Mouse (Mus musculus) bone marrow, adult 2 months (tissue): ENCODE data around the gene Zfp451. TPM values are rescaled to one million over a fixed set of nuclear protein-coding genes. Genes with fewer than 3 reads are reported as not detected.
"Not testable (repeated sequence)": the region's sequence is repeated elsewhere in the genome, so short reads cannot be mapped to it uniquely, and the experiment has no call there.

Experiments used
- H3K27ac ChIP-seq: fragments of 200-500 bp; 2 replicates; pipeline ENCODE4 v1.5.1; 2012; ENCODE audit warnings: low read depth, mild to moderate bottlenecking, control low read depth, inconsistent platforms, low read length; ENCODE audit not compliant: control insufficient read depth, poor library complexity, insufficient read depth
- H3K4me1 ChIP-seq: fragments of 200-500 bp; 2 replicates; pipeline ENCODE4 v1.6.1; 2011; ENCODE audit warnings: low read length; ENCODE audit not compliant: control insufficient read depth, insufficient read depth
- H3K4me3 ChIP-seq: fragments of 200-500 bp; replicated peaks from 2 replicates; pipeline ENCODE3; 2011; ENCODE audit warnings: mild to moderate bottlenecking, low read depth, low read length, control low read depth; ENCODE audit not compliant: control insufficient read depth
- CTCF ChIP-seq: fragments of 200-500 bp; IDR thresholded peaks from 2 replicates; pipeline ENCODE4 v1.5.1; 2011; ENCODE audit warnings: low read length, control low read depth; ENCODE audit not compliant: control insufficient read depth, insufficient read depth
- POLR2A ChIP-seq: fragments of 200-500 bp; IDR thresholded peaks from 2 replicates; pipeline ENCODE4 v1.6.1; 2011; ENCODE audit warnings: low read depth, mild to moderate bottlenecking, control low read depth, low read length, borderline replicate concordance; ENCODE audit not compliant: control insufficient read depth
- WGBS: fragments of 180-500 bp; shearing (Covaris S2); methylation state at CpG from one replicate; pipeline ENCODE4 v1.1.7; 2018; 5-methylcytosine and 5-hydroxymethylcytosine counted together
- polyA plus RNA-seq: library from polyadenylated mRNA; stranded (reverse); fragments of >200 nt; gene quantifications from 2 replicates; pipeline ENCODE4 v1.2.4, GENCODE M21; 2011; ENCODE audit warnings: low replicate concordance; ENCODE audit not compliant: missing spikeins, insufficient read depth, insufficient read length

Zfp451 gene
- polyA plus RNA-seq, 1 experiment, result 10.7 TPM

DNA sequence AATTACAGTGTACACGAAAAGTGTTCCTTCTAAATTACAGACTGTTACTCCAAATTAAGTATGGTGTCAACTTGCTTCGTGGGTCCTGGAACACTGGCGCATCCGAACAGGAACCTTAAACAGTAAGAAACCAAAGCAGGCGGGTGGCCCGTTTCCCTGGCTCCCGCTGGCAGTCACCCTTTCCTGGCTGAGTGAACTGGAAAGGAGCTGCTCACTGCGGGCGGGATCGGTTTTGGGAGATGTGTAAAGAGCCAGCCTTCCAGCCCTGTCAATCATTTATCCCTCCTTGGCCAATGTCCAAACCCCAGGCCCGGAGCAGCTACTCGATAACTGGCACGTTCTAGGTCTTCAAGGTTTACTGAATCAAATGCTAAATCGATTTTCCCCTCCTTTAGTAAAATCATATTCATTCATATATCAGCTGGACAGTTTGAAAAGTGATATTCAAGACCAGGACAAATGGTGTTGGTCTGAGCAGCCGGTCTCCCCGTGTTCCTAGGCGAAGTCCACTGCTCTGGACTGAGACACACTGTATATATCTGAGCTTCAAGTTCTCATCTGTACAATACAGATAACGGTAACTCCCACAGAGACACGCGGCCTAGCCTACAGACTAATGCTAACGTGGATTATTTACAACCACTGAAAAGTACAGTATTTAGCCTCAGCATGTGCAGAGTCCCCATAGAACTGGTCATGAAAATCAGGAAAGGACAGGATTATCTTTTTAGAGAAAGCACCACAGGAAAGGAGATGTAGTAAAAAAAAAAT is 59.2 kb downstream of the Zfp451 start:
- H3K4me3 ChIP-seq, result no peak overlapping the region
- 71% methylated on average over 21 of the region's 21 CpGs for WGBS

DNA sequence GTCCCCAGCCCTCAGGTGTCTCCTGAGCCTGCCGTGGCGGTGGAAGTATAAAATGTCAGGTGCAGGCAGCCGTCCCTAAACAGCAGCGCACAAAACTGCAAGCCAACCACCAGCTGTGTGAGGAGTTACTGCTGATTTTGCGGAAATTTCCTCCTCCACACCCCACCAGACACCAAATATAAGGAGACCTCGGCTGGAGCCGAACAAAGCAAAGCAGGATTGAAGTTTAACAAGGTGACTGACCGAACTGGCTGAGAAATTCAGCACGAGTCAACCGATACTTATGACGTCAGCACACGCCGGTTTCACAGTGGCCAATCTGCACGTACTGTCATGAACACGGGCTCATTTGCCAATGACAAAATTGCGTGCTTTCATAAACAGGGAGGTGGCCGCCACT is 60.3 kb downstream of the Zfp451 start:
- Histone ChIP-seq H3K4me1 (peaks cover 2% of the 10 kb centered on the region; the same call in 1 of the 2 replicates), H3K4me3 (no peak overlapping the region), H3K27ac (no peak overlapping the region)
- 93% methylated on average over 17 of the region's 17 CpGs for WGBS
- TF ChIP-seq CTCF (no peak), POLR2A (no peak)

More for the DNA sequence above, 59.2 kb downstream of the Zfp451 start:
- peak overlapping the region; percentile 50 for H3K27ac ChIP-seq
- no peak for TF ChIP-seq CTCF
- no peak for TF ChIP-seq POLR2A
- H3K4me1 ChIP-seq, result peaks cover 2% of the 10 kb centered on the region; the same call in 1 of the 2 replicates

DNA sequence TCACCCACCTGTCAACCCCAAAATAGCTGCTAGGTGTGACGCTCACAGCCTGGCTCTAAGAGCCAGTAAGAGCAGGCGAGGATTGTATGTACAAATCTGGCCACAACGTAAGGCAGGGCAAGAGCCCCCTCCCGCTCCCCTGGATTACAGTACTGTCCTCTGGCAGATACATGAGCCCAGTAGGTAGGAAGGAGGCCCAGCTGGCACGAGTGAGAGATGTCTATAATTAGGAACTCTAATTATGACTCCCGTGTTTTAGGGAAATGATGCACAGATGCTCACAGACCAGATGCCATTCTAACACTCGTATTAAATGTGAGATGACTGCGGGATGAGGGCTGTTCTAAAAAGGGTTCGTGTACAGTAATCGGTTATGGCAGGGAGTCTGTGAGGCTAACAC is 63.1 kb downstream of the Zfp451 start:
- no peaks in the 10 kb centered on the region; the same call in 1 of the 2 replicates for H3K4me1 ChIP-seq
- no peak for TF ChIP-seq POLR2A
- TF ChIP-seq CTCF, result no peak
- H3K27ac ChIP-seq, result no peak overlapping the region
- 83% methylated on average over 10 of the region's 10 CpGs for WGBS
- H3K4me3 ChIP-seq, result no peak overlapping the region

DNA sequence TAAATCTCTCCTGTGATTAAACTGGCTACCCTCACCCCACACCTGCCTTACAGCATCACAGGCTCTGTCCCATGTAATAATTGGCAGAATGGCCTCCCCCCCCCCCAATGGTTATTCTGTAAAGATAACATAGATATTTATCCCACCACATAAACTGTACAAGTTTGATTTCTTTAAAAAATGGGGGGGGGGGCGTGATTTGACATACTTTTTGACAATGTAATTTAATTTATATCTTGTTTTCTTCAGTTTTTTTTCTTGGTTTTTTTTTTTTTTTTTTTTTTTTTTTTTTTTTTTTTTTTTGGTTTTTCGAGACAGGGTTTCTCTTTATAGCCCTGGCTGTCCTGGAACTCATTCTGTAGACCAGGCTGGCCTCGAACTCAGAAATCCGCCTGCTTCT is 64.7 kb downstream of the Zfp451 start:
- not testable (repeated sequence) for H3K4me1 ChIP-seq, H3K4me3 ChIP-seq, H3K27ac ChIP-seq
- 84% methylated on average over 4 of the region's 4 CpGs for WGBS

DNA sequence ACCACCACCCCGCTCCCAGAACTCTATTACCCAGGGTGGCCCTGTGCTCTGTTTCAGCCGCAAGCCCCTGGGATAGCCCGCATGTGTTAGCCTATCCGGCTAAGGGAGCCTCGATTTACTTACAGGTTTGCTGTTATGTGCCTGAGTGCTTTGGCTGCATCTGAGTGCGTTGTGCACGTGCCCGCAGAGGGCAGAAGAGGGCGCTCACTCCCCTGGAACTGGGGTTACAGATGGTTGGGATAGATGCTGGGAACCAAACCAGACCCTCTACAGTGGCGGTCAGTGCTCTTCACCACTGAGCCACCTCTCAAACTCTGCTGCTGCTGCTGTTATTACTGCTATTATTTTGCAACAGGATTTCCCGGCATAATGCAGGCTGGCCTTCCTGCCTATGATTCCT is 65.3 kb downstream of the Zfp451 start:
- H3K27ac ChIP-seq, result no peak overlapping the region
- TF ChIP-seq CTCF, result no peak
- no peak for TF ChIP-seq POLR2A
- no peak overlapping the region for H3K4me3 ChIP-seq
- WGBS, result 93% methylated on average over 11 of the region's 11 CpGs
- H3K4me1 ChIP-seq, result no peaks in the 10 kb centered on the region; the same call in 1 of the 2 replicates

DNA sequence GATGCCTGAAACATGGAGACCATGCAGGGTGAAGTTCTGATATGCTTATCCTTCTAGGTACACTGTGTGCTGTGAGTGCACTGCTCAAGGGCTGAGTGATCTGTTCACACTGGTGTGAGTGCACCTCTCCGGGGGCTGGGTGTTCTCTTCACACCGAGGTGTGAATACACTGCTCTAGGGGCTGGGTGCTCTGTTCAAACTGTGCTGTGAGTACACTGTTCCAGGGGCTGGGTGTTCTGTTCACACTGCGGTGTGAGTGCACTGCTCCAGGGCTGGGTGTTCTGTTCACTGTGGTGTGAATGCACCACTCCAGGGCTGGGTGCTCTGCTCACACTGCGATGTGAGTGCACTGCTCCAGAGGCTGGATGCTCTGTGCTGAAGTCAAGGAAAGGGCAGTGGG is 68.5 kb downstream of the Zfp451 start:
- H3K4me3 ChIP-seq, result no peak overlapping the region
- WGBS, result 89% methylated on average over 4 of the region's 4 CpGs
- no peak for TF ChIP-seq POLR2A
- TF ChIP-seq CTCF, result no peak

DNA sequence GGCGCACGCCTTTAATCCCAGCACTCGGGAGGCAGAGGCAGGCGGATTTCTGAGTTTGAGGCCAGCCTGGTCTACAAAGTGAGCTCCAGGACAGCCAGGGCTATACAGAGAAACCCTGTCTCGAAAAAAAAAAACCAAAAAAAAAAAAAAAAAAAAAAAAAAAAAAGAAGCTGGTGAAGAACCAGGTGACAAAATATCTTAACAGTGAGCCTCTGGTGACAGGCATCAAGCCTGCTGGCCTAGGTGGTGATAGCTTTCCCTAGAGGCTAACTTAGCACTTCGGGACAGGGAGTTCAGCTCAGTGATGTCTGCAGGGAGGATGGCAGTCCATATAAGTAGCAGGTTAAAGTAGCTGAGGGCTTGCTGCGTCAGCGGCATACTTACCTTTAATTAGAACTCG is 69.6 kb downstream of the Zfp451 start:
- not testable (repeated sequence) for H3K4me3 ChIP-seq, H3K27ac ChIP-seq, H3K4me1 ChIP-seq
- whole genome bisulfite sequencing, result 86% methylated on average over 9 of the region's 9 CpGs

More for the DNA sequence above, 68.5 kb downstream of the Zfp451 start:
- Histone ChIP-seq H3K27ac (no peak overlapping the region), H3K4me1 (no peaks in the 10 kb centered on the region; the same call in 1 of the 2 replicates)

DNA sequence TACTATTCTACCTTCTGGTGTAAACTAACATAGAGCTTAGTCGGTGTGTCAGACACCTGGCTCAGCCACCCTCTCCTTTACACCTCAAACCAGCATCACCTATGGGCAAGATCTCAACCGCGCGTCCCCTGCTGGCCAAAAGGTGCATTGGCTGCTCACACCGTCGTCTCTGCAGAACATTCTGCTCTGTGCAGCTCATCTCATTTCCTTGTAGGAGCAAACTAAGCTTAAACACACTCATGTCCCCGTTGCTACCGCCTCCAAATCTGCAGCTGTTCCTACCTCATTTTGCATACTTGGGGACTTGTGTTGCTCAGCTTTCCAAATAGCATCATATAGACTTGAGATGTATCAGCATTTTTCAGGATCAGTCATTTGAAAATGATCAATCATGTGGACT is 71.5 kb downstream of the Zfp451 start:
- 20% methylated on average over 8 of the region's 8 CpGs for WGBS
- Histone ChIP-seq H3K4me3 (no peak overlapping the region), H3K4me1 (no peaks in the 10 kb centered on the region; the same call in 1 of the 2 replicates), H3K27ac (no peak overlapping the region)
- TF ChIP-seq POLR2A (no peak), CTCF (peak; percentile 87)

DNA sequence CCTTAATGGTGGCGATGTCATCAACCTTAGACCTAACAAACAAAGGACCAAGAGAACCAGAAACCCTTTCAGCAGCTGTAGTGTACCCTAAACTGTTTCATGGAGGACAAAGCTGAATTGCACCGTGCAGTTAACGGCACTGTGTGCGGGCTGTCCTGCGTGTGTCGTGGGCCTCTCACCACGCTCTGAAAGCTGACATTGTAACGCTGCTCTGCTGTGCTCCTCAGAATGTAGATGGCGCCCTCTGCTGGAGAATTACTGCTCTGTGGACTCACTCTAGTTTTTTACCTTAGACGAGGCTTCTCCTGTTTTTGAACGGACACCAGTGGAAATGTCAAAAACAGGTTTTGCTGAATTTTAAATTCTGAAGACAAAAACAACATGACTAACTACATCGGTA is 75.1 kb downstream of the Zfp451 start:
- 23% methylated on average over 12 of the region's 12 CpGs for WGBS
- TF ChIP-seq CTCF (peak; percentile 95), POLR2A (no peak)
- Histone ChIP-seq H3K27ac (peak overlapping the region; percentile 41; the same call in 1 of the 2 replicates), H3K4me3 (peak overlapping the region; percentile 24), H3K4me1 (peaks cover 2% of the 10 kb centered on the region; the same call in 1 of the 2 replicates)
